Mouse (Mus musculus) MEL (cell line): ENCODE results near the gene Me1. TPM values are rescaled to one million over a fixed set of nuclear protein-coding genes. Genes with fewer than 3 reads are reported as not detected.

Experiments used
- DNase-seq: peaks from one replicate; pipeline ENCODE4 v3.0.0; 2011; ENCODE audit warnings: low read depth, low spot score
- H3K27ac ChIP-seq: 2 replicates; pipeline ENCODE4 v1.5.1; 2012; ENCODE audit warnings: low read depth, mild to moderate bottlenecking, control low read depth, low read length, moderate library complexity; ENCODE audit not compliant: control insufficient read depth
- H3K27me3 ChIP-seq, 2 experiments: fragments of 150-350 bp in 1 of 2; sonication (generic) in 1 of 2; 2 replicates each; pipeline ENCODE4 v1.6.1; 2012; ENCODE audit warnings: low read length in 2 of 2, mild to moderate bottlenecking in 2 of 2, improper control_type of control experiment in 1 of 2, moderate library complexity in 1 of 2; ENCODE audit not compliant: insufficient read depth in 2 of 2, control insufficient read depth in 1 of 2
- H3K36me3 ChIP-seq, 2 experiments: 2 replicates each; pipeline ENCODE4 v1.6.1; 2012 to 2014; ENCODE audit warnings: low read length in 2 of 2, improper control_type of control experiment in 1 of 2, inconsistent platforms in 1 of 2, mild to moderate bottlenecking in 1 of 2; ENCODE audit not compliant: insufficient read depth in 2 of 2, control insufficient read depth in 1 of 2
- H3K4me1 ChIP-seq, 2 experiments: fragments of 150-350 bp in 1 of 2; sonication (generic) in 1 of 2; 2 replicates each; pipeline ENCODE4 v1.6.1; 2012; ENCODE audit warnings: low read length in 2 of 2, improper control_type of control experiment in 1 of 2, mild to moderate bottlenecking in 1 of 2; ENCODE audit not compliant: insufficient read depth in 2 of 2, control insufficient read depth in 1 of 2
- H3K4me3 ChIP-seq, 2 experiments: fragments of 150-350 bp in 1 of 2; sonication (generic) in 1 of 2; 2 replicates each; pipeline ENCODE4 v1.5.1; 2012; ENCODE audit warnings: low read depth in 2 of 2, low read length in 2 of 2, mild to moderate bottlenecking in 2 of 2, moderate library complexity in 2 of 2, control low read depth in 1 of 2, improper control_type of control experiment in 1 of 2; ENCODE audit not compliant: control insufficient read depth in 1 of 2, insufficient read depth in 1 of 2
- H3K79me2 ChIP-seq: 2 replicates; pipeline ENCODE4 v1.6.1; 2012; ENCODE audit warnings: mild to moderate bottlenecking, low read length, moderate library complexity; ENCODE audit not compliant: control insufficient read depth, poor library complexity, insufficient read depth
- H3K9ac ChIP-seq: 2 replicates; pipeline ENCODE4 v1.6.1; 2012; ENCODE audit warnings: low read depth, mild to moderate bottlenecking, control low read depth, low read length, moderate library complexity; ENCODE audit not compliant: control insufficient read depth, poor library complexity, severe bottlenecking
- H3K9me3 ChIP-seq: fragments of 150-350 bp; sonication (generic); replicated peaks from 2 replicates; pipeline ENCODE4 v1.6.1; 2012; ENCODE audit warnings: mild to moderate bottlenecking, low read length, improper control_type of control experiment, moderate library complexity; ENCODE audit not compliant: insufficient read depth
- BHLHE40 ChIP-seq: IDR thresholded peaks from 2 replicates; pipeline ENCODE4 v1.6.1; 2012; ENCODE audit warnings: low read depth, mild to moderate bottlenecking, inconsistent platforms, low read length, improper control_type of control experiment, borderline replicate concordance
- CHD1 ChIP-seq: IDR thresholded peaks from 2 replicates; pipeline ENCODE4 v1.6.1; 2012; ENCODE audit warnings: low read depth, mild to moderate bottlenecking, inconsistent platforms, low read length, improper control_type of control experiment
- CHD2 ChIP-seq: IDR thresholded peaks from 2 replicates; pipeline ENCODE4 v1.6.1; 2011; ENCODE audit warnings: low read length, improper control_type of control experiment
- GATA1 ChIP-seq: IDR thresholded peaks from 2 replicates; pipeline ENCODE4 v1.6.1; 2011; ENCODE audit warnings: low read depth, low read length, improper control_type of control experiment
- HCFC1 ChIP-seq: IDR thresholded peaks from 2 replicates; pipeline ENCODE4 v1.6.1; 2012; ENCODE audit warnings: low read depth, mild to moderate bottlenecking, inconsistent platforms, low read length, improper control_type of control experiment, moderate library complexity
- JUND ChIP-seq: IDR thresholded peaks from 2 replicates; pipeline ENCODE4 v1.6.1; 2011; ENCODE audit warnings: low read depth, mild to moderate bottlenecking, improper control_type of control experiment, low read length
- MAFK ChIP-seq: IDR thresholded peaks from 2 replicates; pipeline ENCODE4 v1.6.1; 2011; ENCODE audit warnings: low read depth, mild to moderate bottlenecking, low read length, improper control_type of control experiment, borderline replicate concordance
- MAZ ChIP-seq: IDR thresholded peaks from 2 replicates; pipeline ENCODE4 v1.6.1; 2012; ENCODE audit warnings: low read depth, mild to moderate bottlenecking, inconsistent platforms, low read length, improper control_type of control experiment
- MYB ChIP-seq: IDR thresholded peaks from 2 replicates; pipeline ENCODE4 v1.6.1; 2011; ENCODE audit warnings: mild to moderate bottlenecking, low read depth, low read length, improper control_type of control experiment
- MYC ChIP-seq: IDR thresholded peaks from 2 replicates; pipeline ENCODE4 v1.6.1; 2011; ENCODE audit warnings: low read depth, mild to moderate bottlenecking, low read length, improper control_type of control experiment, moderate library complexity
- RCOR1 ChIP-seq: IDR thresholded peaks from 2 replicates; pipeline ENCODE4 v1.6.1; 2012; ENCODE audit warnings: low read depth, mild to moderate bottlenecking, inconsistent platforms, low read length, improper control_type of control experiment
- SIN3A ChIP-seq: IDR thresholded peaks from 2 replicates; pipeline ENCODE4 v1.6.1; 2012; ENCODE audit warnings: low read length, improper control_type of control experiment, inconsistent platforms
- SMC3 ChIP-seq: IDR thresholded peaks from 2 replicates; pipeline ENCODE4 v1.6.1; 2011; ENCODE audit warnings: low read depth, low read length, improper control_type of control experiment
- UBTF ChIP-seq: IDR thresholded peaks from 2 replicates; pipeline ENCODE4 v1.6.1; 2012; ENCODE audit warnings: low read depth, mild to moderate bottlenecking, inconsistent platforms, low read length, improper control_type of control experiment, moderate library complexity, borderline replicate concordance; ENCODE audit not compliant: insufficient read depth
- USF1 ChIP-seq: IDR thresholded peaks from 2 replicates; pipeline ENCODE4 v1.6.1; 2014; ENCODE audit warnings: low read depth, mild to moderate bottlenecking, inconsistent platforms, low read length, improper control_type of control experiment, moderate library complexity
- ZC3H11A ChIP-seq: IDR thresholded peaks from 2 replicates; pipeline ENCODE4 v1.6.1; 2012; ENCODE audit warnings: low read depth, mild to moderate bottlenecking, inconsistent platforms, low read length, improper control_type of control experiment
- polyA plus RNA-seq, 2 experiments: library from polyadenylated mRNA; stranded (reverse) in 1 of 2; unstranded in 1 of 2; fragments of >175 nt in 1 of 2; fragments of >200 nt in 1 of 2; gene quantifications; 2 replicates each; pipeline versions ENCODE4 v1.2.1 to v1.2.4; 2012; ENCODE audit warnings: low replicate concordance in 2 of 2, low read depth in 1 of 2; ENCODE audit not compliant: insufficient read length in 2 of 2, insufficient read depth in 1 of 2, missing spikeins in 1 of 2
- total RNA-seq: library from RNA; depleted of rRNA; stranded (reverse); fragments of 300-350 nt; gene quantifications from 2 replicates; pipeline ENCODE4 v1.2.3, GENCODE M21; 2012

The Me1 gene
- total and polyA plus RNA-seq, 3 experiments: 7.1 to 123 (median 23.4) TPM

- no peak overlapping the region for H3K9ac ChIP-seq
- H3K79me2 ChIP-seq: no peaks in the 10 kb centered on the region
- H3K27ac ChIP-seq: no peak overlapping the region
- H3K27me3 ChIP-seq: no peaks in the 10 kb centered on the region
- H3K4me3 ChIP-seq: no peak overlapping the region
- no peaks in the 10 kb centered on the region for H3K9me3 ChIP-seq
- DNase-seq: no peak
- TF ChIP-seq BHLHE40: no peak
- no peak for TF ChIP-seq CHD1
- peaks cover 0 to 3% of the 10 kb centered on the region in 2 experiments; a peak in 2 of 4 replicates for H3K36me3 ChIP-seq
- H3K4me1 ChIP-seq: no peaks in the 10 kb centered on the region
These were observed 66.4 kb downstream of the Me1 start for GRCm38 (mm10) chr9:86629379-86629778.

GRCm38 (mm10) chr9:86627745-86628496 is 67.8 kb downstream of the Me1 start:
- Histone ChIP-seq H3K4me1 (no peaks in the 10 kb centered on the region), H3K9ac (no peak overlapping the region), H3K4me3 (no peak overlapping the region), H3K27ac (no peak overlapping the region), H3K9me3 (no peaks in the 10 kb centered on the region), H3K79me2 (no peaks in the 10 kb centered on the region), H3K36me3 (peaks cover 0 to 4% of the 10 kb centered on the region in 2 experiments; a peak in 2 of 4 replicates), H3K27me3 (no peaks in the 10 kb centered on the region)
- no peak for TF ChIP-seq SIN3A
- no peak for TF ChIP-seq JUND
- no peak for TF ChIP-seq SMC3
- TF ChIP-seq GATA1: no peak
- TF ChIP-seq HCFC1: no peak
- no peak for TF ChIP-seq MYC
- TF ChIP-seq ZC3H11A: no peak
- no peak for TF ChIP-seq USF1
- no peak for TF ChIP-seq BHLHE40
- TF ChIP-seq UBTF: no peak
- no peak for TF ChIP-seq MAFK
- no peak for TF ChIP-seq CHD2
- no peak for TF ChIP-seq RCOR1
- no peak for TF ChIP-seq MAZ
- TF ChIP-seq MYB: no peak
- no peak for DNase-seq
